Mouse (Mus musculus) brain, embryonic 14.5 days (tissue): ENCODE results near the gene Adarb2.

ENCODE experiments used
- CTCF ChIP-seq: fragments of 200-500 bp; IDR thresholded peaks from 2 replicates; pipeline ENCODE4 v1.5.1; 2012; ENCODE audit warnings: inconsistent platforms, mild to moderate bottlenecking, moderate library complexity, borderline replicate concordance; ENCODE audit not compliant: insufficient read depth, insufficient read length; ENCODE audit errors: extremely low read depth
- POLR2A ChIP-seq: fragments of 200-500 bp; IDR thresholded peaks from 2 replicates; pipeline ENCODE4 v1.6.1; 2012; ENCODE audit warnings: mild to moderate bottlenecking, inconsistent platforms, borderline replicate concordance; ENCODE audit not compliant: poor library complexity, insufficient read depth, insufficient read length, severe bottlenecking; ENCODE audit errors: extremely low read depth

DNA sequence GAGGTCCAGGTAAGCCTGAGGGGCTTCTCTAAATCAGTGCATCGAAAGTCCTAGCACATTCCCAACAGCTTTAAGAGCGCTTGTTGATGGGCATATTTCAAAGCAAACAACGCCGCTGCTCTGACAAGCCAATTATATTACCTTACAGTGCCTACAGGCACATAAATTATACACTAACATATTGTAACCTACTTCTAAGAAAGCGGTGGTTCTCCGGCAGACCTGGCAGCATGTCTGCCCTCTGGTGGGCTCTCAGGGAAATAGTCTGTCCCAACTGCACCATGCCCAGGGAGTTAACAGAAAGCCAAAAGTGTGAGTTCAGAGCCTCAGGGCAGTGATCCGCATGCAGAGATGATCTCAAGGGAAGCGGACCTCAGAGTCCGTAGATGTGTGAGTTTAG, 582.5 kb downstream of the Adarb2 start:
- TF ChIP-seq CTCF: peak; percentile 83
- TF ChIP-seq POLR2A: no peak
